13 mouse cellular contexts compared by ENCODE assay signal in genomic region chr9:36921718-36922415, GRCm38 (mm10).
A peak's percentile ranks its signal among the peaks of the same experiment; 100 is the strongest.
DNase-seq lines count a peak whose midpoint lies in the region; ATAC-seq lines count a peak whose summit lies in the region.
"Had no signal": no experiment of that assay in that cellular context is flagged by ENCODE, and none has a peak within 500 bp of the region (broad histone marks: within the 10 kb centered on the region; RNA-seq: fewer than 3 reads in every experiment).

No protein-coding gene starts in this region.

- no peak overlapping the region for H3K4me3 ChIP-seq in forebrain, embryonic 16.5 days (replicated peaks; ENCODE audit: low read length)
- H3K4me3 ChIP-seq in kidney, embryonic 15.5 days (replicated peaks), result no peak overlapping the region

- 0 out of 2 replicates have a peak overlapping the region, but pooled peaks have one; percentile 3 for H3K9ac ChIP-seq in forebrain, embryonic 16.5 days (replicated peaks; ENCODE audit: low read depth, low read length)
- no peak overlapping the region for H3K9ac ChIP-seq in kidney, embryonic 15.5 days
- H3K9ac ChIP-seq: liver, postnatal 0 days had no signal

- peak; percentile 79 for ATAC-seq in forebrain, embryonic 16.5 days
- no peak for ATAC-seq in kidney, embryonic 15.5 days (replicated peaks; ENCODE audit: low FRiP score)
- ATAC-seq: liver, postnatal 0 days had no signal

- 15% methylated on average over 13 of the region's 13 CpGs for WGBS in forebrain, embryonic 16.5 days
- 71% methylated on average over 13 of the region's 13 CpGs for WGBS in kidney, embryonic 15.5 days

- DNase-seq in right cerebral cortex, adult 18-20 months, result peak; percentile 70
- DNase-seq in right cerebral cortex, postnatal 4 days, result no peak
- DNase-seq in mesoderm, embryonic 11.5 days (ENCODE audit: low read depth, low spot score), result peak; percentile 27
- DNase-seq in retina, postnatal 1 day, result peak; percentile 47
- no peak for DNase-seq in gastrocnemius, postnatal 36 days
- no peak for DNase-seq in cerebellum, postnatal 14 days
- DNase-seq: cerebellum, adult 9-11 months; heart, postnatal 4 days; left cerebral cortex, postnatal 4 days; liver, postnatal 0 days had no signal

- no peak overlapping the region for H3K4me2 ChIP-seq in forebrain, embryonic 16.5 days (ENCODE audit: low read length)
- no peak overlapping the region for H3K4me2 ChIP-seq in kidney, embryonic 15.5 days

- H3K27me3 ChIP-seq in forebrain, embryonic 16.5 days (replicated peaks; ENCODE audit: control insufficient read depth, insufficient read depth, low read length), result no peaks in the 10 kb centered on the region
- H3K27me3 ChIP-seq in kidney, embryonic 15.5 days, result no peaks in the 10 kb centered on the region

- no peaks in the 10 kb centered on the region for H3K36me3 ChIP-seq in forebrain, embryonic 16.5 days (ENCODE audit: control insufficient read depth, insufficient read depth)
- no peaks in the 10 kb centered on the region for H3K36me3 ChIP-seq in kidney, embryonic 15.5 days

- H3K9me3 ChIP-seq in forebrain, embryonic 16.5 days (ENCODE audit: control insufficient read depth, low read length), result no peaks in the 10 kb centered on the region
- no peaks in the 10 kb centered on the region for H3K9me3 ChIP-seq in kidney, embryonic 15.5 days (replicated peaks)

- intact Hi-C loops in gastrocnemius, postnatal 36 days (cut with DNase I), result no loop called here

- peaks cover 24% of the 10 kb centered on the region for H3K4me1 ChIP-seq in forebrain, embryonic 16.5 days (replicated peaks; ENCODE audit: control insufficient read depth, insufficient read depth, low read length)
- H3K4me1 ChIP-seq in kidney, embryonic 15.5 days, result peaks cover 6% of the 10 kb centered on the region

- H3K27ac ChIP-seq in forebrain, embryonic 16.5 days (ENCODE audit: low read length), result peak overlapping the region; percentile 80
- H3K27ac ChIP-seq in kidney, embryonic 15.5 days, result no peak overlapping the region
- H3K27ac ChIP-seq: kidney, postnatal 0 days had no signal

Comparison
In these comparisons a context has a peak if more than half of its experiments do, and no peak if none do; other contexts are left out.
1. DNase-seq: peak in right cerebral cortex, adult 18-20 months (single experiment), mesoderm, embryonic 11.5 days (single experiment) and retina, postnatal 1 day (single experiment); none in right cerebral cortex, postnatal 4 days (single experiment), gastrocnemius, postnatal 36 days (0 of 2) and cerebellum, postnatal 14 days (0 of 2).